Mouse (Mus musculus) 3T3-L1 (cell line): ENCODE data around the gene Gm20661.

Experiments
- DNase-seq: peaks from one replicate; pipeline ENCODE4 v3.0.0-alpha.2; 2015; ENCODE audit warnings: low read depth, low spot score

The Gm20661 gene

GRCm38 (mm10) chr9:107982681-107983346, at the start of gene Gm20661:
Gene Gm20661 (plus strand): TSS chr9:107983058.
- DNase-seq = peak; percentile 60

- no peak for DNase-seq
These were observed 48.7 kb upstream of the Gm20661 start for GRCm38 (mm10) chr9:107934146-107934545.

- no peak for DNase-seq
These were observed 47.5 kb upstream of the Gm20661 start, which contains the start of gene Camkv for GRCm38 (mm10) chr9:107935374-107935773. Gene Camkv (plus strand): TSS chr9:107935674.

- no peak for DNase-seq
These were observed 47.1 kb upstream of the Gm20661 start for GRCm38 (mm10) chr9:107935790-107936214.

- no peak for DNase-seq
These were observed 46.5 kb upstream of the Gm20661 start for GRCm38 (mm10) chr9:107936215-107936822.

- no peak for DNase-seq
These were observed 46.0 kb upstream of the Gm20661 start for GRCm38 (mm10) chr9:107936831-107937230.

- DNase-seq = no peak
These were observed 35.3 kb upstream of the Gm20661 start for GRCm38 (mm10) chr9:107947241-107948194.

GRCm38 (mm10) chr9:107949184-107949921, 33.5 kb upstream of the Gm20661 start:
- DNase-seq = no peak

- DNase-seq = no peak
These were observed 33.0 kb upstream of the Gm20661 start, which contains the start of gene Traip for GRCm38 (mm10) chr9:107949922-107950235. Gene Traip (plus strand): TSS chr9:107950136.

GRCm38 (mm10) chr9:107950460-107951355, 32.1 kb upstream of the Gm20661 start:
- DNase-seq = peak; percentile 95

- peak; percentile 79 for DNase-seq
These were observed 27.1 kb upstream of the Gm20661 start for GRCm38 (mm10) chr9:107955613-107956289.

- no peak for DNase-seq
These were observed 25.7 kb upstream of the Gm20661 start for GRCm38 (mm10) chr9:107957141-107957540.

GRCm38 (mm10) chr9:107959896-107960295, 23.0 kb upstream of the Gm20661 start:
- no peak for DNase-seq

- DNase-seq = peak; percentile 48
These were observed 21.9 kb upstream of the Gm20661 start for GRCm38 (mm10) chr9:107960928-107961327.

GRCm38 (mm10) chr9:107961351-107961762, 21.5 kb upstream of the Gm20661 start:
- DNase-seq = no peak

- peak; percentile 54 for DNase-seq
These were observed 21.0 kb upstream of the Gm20661 start for GRCm38 (mm10) chr9:107961881-107962280.

- no peak for DNase-seq
These were observed 19.9 kb upstream of the Gm20661 start for GRCm38 (mm10) chr9:107962916-107963315.

- DNase-seq = peak; percentile 92
These were observed 19.2 kb upstream of the Gm20661 start for GRCm38 (mm10) chr9:107963700-107964099.

GRCm38 (mm10) chr9:107964681-107965080, 18.2 kb upstream of the Gm20661 start:
- no peak for DNase-seq

GRCm38 (mm10) chr9:107966676-107967075, 16.2 kb upstream of the Gm20661 start:
- DNase-seq = no peak
